Comparison of ENCODE assay signal across 23 mouse cellular contexts in the genomic region with DNA sequence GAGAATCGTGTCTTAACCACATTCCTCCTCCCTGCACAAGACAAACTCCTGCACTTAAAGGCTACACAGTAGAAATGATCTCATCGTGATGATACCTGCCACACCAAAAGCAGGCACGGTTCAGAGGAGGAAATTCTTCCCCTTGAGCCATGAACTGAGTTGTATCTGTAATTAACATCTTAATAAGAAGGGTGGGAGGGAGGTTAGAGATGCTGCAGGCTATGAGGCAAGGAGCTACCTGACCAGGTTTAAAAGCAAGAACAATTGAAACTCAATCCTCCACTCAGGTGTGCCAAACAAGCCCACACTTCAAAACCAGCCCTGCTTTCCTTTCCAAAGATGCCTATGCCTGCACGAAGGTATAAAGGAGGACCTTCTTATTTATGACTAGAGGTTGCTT.
DNase-seq lines count a peak whose midpoint lies in the region; ATAC-seq and TF ChIP-seq lines count a peak whose summit lies in the region.
"Had no signal": no experiment of that assay in that cellular context is flagged by ENCODE, and none has a peak within 500 bp of the region (broad histone marks: within the 10 kb centered on the region; RNA-seq: fewer than 3 reads in every experiment).

No protein-coding gene starts in this region.

- no peak for ATAC-seq in embryonic facial prominence, embryonic 15.5 days (ENCODE audit: insufficient number of reproducible peaks, low FRiP score, low TSS enrichment, low read depth)
- ATAC-seq: CD4-positive, CD25-positive, alpha-beta regulatory T cell, adult 4 months; forebrain, embryonic 15.5 days; hindbrain, postnatal 0 days; inflammation-experienced regulatory T-cells, adult 6 months; intestine, embryonic 16.5 days had no signal

- H3K36me3 ChIP-seq in kidney, adult 2 months (ENCODE audit: control insufficient read depth, insufficient read depth, low read length): no peaks in the 10 kb centered on the region
- no peaks in the 10 kb centered on the region for H3K36me3 ChIP-seq in embryonic facial prominence, embryonic 15.5 days
- no peaks in the 10 kb centered on the region for H3K36me3 ChIP-seq in limb, embryonic 10.5 days
- H3K36me3 ChIP-seq: embryonic facial prominence, embryonic 12.5 days; forebrain, embryonic 12.5 days; forebrain, embryonic 15.5 days had no signal

- H3K9ac ChIP-seq in embryonic facial prominence, embryonic 15.5 days: no peak overlapping the region
- H3K9ac ChIP-seq: embryonic facial prominence, embryonic 12.5 days; forebrain, embryonic 12.5 days; forebrain, embryonic 15.5 days; hindbrain, embryonic 14.5 days had no signal

- intact Hi-C loops in heart, postnatal 36 days (cut with DNase I): no loop called here

- H3K27ac ChIP-seq in kidney, adult 2 months (ENCODE audit: insufficient read depth, low read depth, low read length): no peak overlapping the region
- H3K27ac ChIP-seq in embryonic facial prominence, embryonic 15.5 days (replicated peaks): 0 out of 2 replicates have a peak overlapping the region, but pooled peaks have one; percentile 8
- no peak overlapping the region for H3K27ac ChIP-seq in limb, embryonic 10.5 days
- H3K27ac ChIP-seq: embryonic facial prominence, embryonic 12.5 days; forebrain, embryonic 12.5 days; forebrain, embryonic 15.5 days; hindbrain, embryonic 14.5 days; hindbrain, postnatal 0 days had no signal

- no peak for TF ChIP-seq CTCF in kidney, adult 2 months (conservative IDR thresholded peaks at IDR 0.05; ENCODE audit: insufficient read depth, insufficient read length, low read depth, low read length)

- H3K27me3 ChIP-seq in kidney, adult 2 months (replicated peaks; ENCODE audit: control insufficient read depth, insufficient read depth, low read length): no peaks in the 10 kb centered on the region
- H3K27me3 ChIP-seq in embryonic facial prominence, embryonic 15.5 days: no peaks in the 10 kb centered on the region
- H3K27me3 ChIP-seq in limb, embryonic 10.5 days (ENCODE audit: low read depth, poor library complexity, severe bottlenecking): no peaks in the 10 kb centered on the region
- H3K27me3 ChIP-seq: embryonic facial prominence, embryonic 12.5 days; forebrain, embryonic 12.5 days; forebrain, embryonic 15.5 days had no signal

- TF ChIP-seq POLR2A in kidney, adult 2 months (IDR thresholded peaks at IDR 0.05; ENCODE audit: low read depth, low read length): no peak

- peaks cover 55% of the 10 kb centered on the region for H3K4me1 ChIP-seq in kidney, adult 2 months (ENCODE audit: control insufficient read depth, insufficient read depth, low read length)
- peaks cover 57% of the 10 kb centered on the region for H3K4me1 ChIP-seq in embryonic facial prominence, embryonic 15.5 days
- H3K4me1 ChIP-seq in limb, embryonic 10.5 days: peaks cover 13% of the 10 kb centered on the region

- H3K4me3 ChIP-seq in kidney, adult 2 months (ENCODE audit: insufficient read depth, low read depth, low read length): no peak overlapping the region
- no peak overlapping the region for H3K4me3 ChIP-seq in embryonic facial prominence, embryonic 15.5 days (replicated peaks)
- H3K4me3 ChIP-seq in limb, embryonic 10.5 days: no peak overlapping the region
- H3K4me3 ChIP-seq: embryonic facial prominence, embryonic 12.5 days; forebrain, embryonic 12.5 days; forebrain, embryonic 15.5 days had no signal

- DNase-seq in kidney, adult 2 months: peak; percentile 1
- no peak for DNase-seq in kidney, adult 9 months
- peak; percentile 6 for DNase-seq in ES-CJ7 (ENCODE audit: low read depth, low spot score)
- DNase-seq in limb, embryonic 10.5 days (ENCODE audit: low spot score): no peak
- DNase-seq in heart, postnatal 36 days: no peak
- DNase-seq: adrenal gland, postnatal 10 days; adrenal gland, postnatal 36 days; cerebellum, adult 18-20 months; cerebellum, adult 9-10 months; cerebellum, postnatal 14 days; gastrocnemius, postnatal 10 days; gastrocnemius, postnatal 36 days; heart, postnatal 4 days had no signal

- H3K4me2 ChIP-seq in embryonic facial prominence, embryonic 15.5 days (replicated peaks): no peak overlapping the region
- H3K4me2 ChIP-seq: embryonic facial prominence, embryonic 12.5 days; forebrain, embryonic 12.5 days; forebrain, embryonic 15.5 days; heart, embryonic 11.5 days; hindbrain, embryonic 14.5 days had no signal

- H3K9me3 ChIP-seq in embryonic facial prominence, embryonic 15.5 days (replicated peaks): no peaks in the 10 kb centered on the region
- H3K9me3 ChIP-seq in limb, embryonic 10.5 days (replicated peaks): no peaks in the 10 kb centered on the region
- H3K9me3 ChIP-seq: embryonic facial prominence, embryonic 12.5 days; forebrain, embryonic 12.5 days; forebrain, embryonic 15.5 days had no signal

- 40% methylated on average over 4 of the region's 4 CpGs for WGBS in kidney, adult 2 months
- 38% methylated on average over 4 of the region's 4 CpGs for WGBS in embryonic facial prominence, embryonic 15.5 days
- WGBS in limb, embryonic 10.5 days: 62% methylated on average over 4 of the region's 4 CpGs

Comparison
In these comparisons a context has a peak if more than half of its experiments do, and no peak if none do; other contexts are left out.
1. DNase-seq: peak in kidney, adult 2 months (single experiment) and ES-CJ7 (single experiment); none in kidney, adult 9 months (single experiment), limb, embryonic 10.5 days (single experiment) and heart, postnatal 36 days (0 of 2).